Mouse (Mus musculus) ES-Bruce4 (cell line): ENCODE measurements around the gene Fastk. TPM values are rescaled to one million over a fixed set of nuclear protein-coding genes. Genes with fewer than 3 reads are reported as not detected.
A peak's percentile ranks its signal among the peaks of the same experiment; 100 is the strongest.

Experiments used
- H3K27ac ChIP-seq: 2 replicates; pipeline ENCODE4 v1.5.1; 2012; ENCODE audit warnings: low read length, inconsistent platforms; ENCODE audit not compliant: insufficient read depth
- H3K27me3 ChIP-seq: 2 replicates; pipeline ENCODE4 v1.6.1; 2012; ENCODE audit warnings: mild to moderate bottlenecking, low read length, inconsistent platforms; ENCODE audit not compliant: control insufficient read depth, poor library complexity, insufficient read depth, severe bottlenecking
- H3K36me3 ChIP-seq: 2 replicates; pipeline ENCODE4 v1.6.1; 2012; ENCODE audit warnings: inconsistent platforms, mild to moderate bottlenecking, low read length, moderate library complexity; ENCODE audit not compliant: control insufficient read depth, poor library complexity, insufficient read depth, severe bottlenecking
- H3K4me1 ChIP-seq: one replicate; pipeline ENCODE4 v1.8.1; 2011; ENCODE audit warnings: low read length; ENCODE audit not compliant: control insufficient read depth, insufficient read depth
- H3K4me3 ChIP-seq: 2 replicates; pipeline ENCODE4 v1.5.1; 2011; ENCODE audit warnings: low read depth, mild to moderate bottlenecking, low read length
- H3K9ac ChIP-seq: 2 replicates; pipeline ENCODE4 v1.6.1; 2012; ENCODE audit warnings: low read depth, mild to moderate bottlenecking, inconsistent platforms; ENCODE audit not compliant: poor library complexity, severe bottlenecking
- H3K9me3 ChIP-seq: replicated peaks from 2 replicates; pipeline ENCODE4 v1.6.1; 2012; ENCODE audit warnings: mild to moderate bottlenecking, low read length, inconsistent platforms; ENCODE audit not compliant: control insufficient read depth, poor library complexity, insufficient read depth, severe bottlenecking
- CTCF ChIP-seq: IDR thresholded peaks from one replicate; pipeline ENCODE4 v1.8.1; 2011; ENCODE audit warnings: low read depth, low read length
- EP300 ChIP-seq: IDR thresholded peaks from 2 replicates; pipeline ENCODE4 v1.6.1; 2011; ENCODE audit warnings: low read depth, low read length; ENCODE audit not compliant: insufficient read depth
- POLR2A ChIP-seq: IDR thresholded peaks from one replicate; pipeline ENCODE4 v1.8.1; 2011; ENCODE audit warnings: low read length; ENCODE audit not compliant: insufficient read depth
- polyA plus RNA-seq: library from polyadenylated mRNA; stranded (reverse); fragments of >200 nt; gene quantifications from 2 replicates; pipeline ENCODE4 v1.2.4, GENCODE M21; 2011; ENCODE audit warnings: low read depth; ENCODE audit not compliant: missing spikeins, insufficient read depth, insufficient read length

Fastk gene
- polyA plus RNA-seq: 51.6 and 59.8 TPM in 2 replicates

- no peaks in the 10 kb centered on the region for H3K27me3 ChIP-seq
- peaks cover 2% of the 10 kb centered on the region for H3K4me1 ChIP-seq
- peak within 1 kb of the TSS; percentile 91 for H3K4me3 ChIP-seq
- TF ChIP-seq POLR2A (peak; percentile 24), CTCF (no peak)
- H3K36me3 ChIP-seq: no peaks in the 10 kb centered on the region; the same call in 1 of the 2 replicates
- H3K27ac ChIP-seq: 0 out of 2 replicates have a peak within 1 kb of the TSS, but pooled peaks have one; percentile 10
- H3K9ac ChIP-seq: peak within 1 kb of the TSS; percentile 92
- H3K9me3 ChIP-seq: no peaks in the 10 kb centered on the region
Measured at GRCm38 (mm10) chr5:24444746-24445427, at the start of gene Fastk. TSS of gene Fastk (minus strand) at chr5:24445287.

DNA sequence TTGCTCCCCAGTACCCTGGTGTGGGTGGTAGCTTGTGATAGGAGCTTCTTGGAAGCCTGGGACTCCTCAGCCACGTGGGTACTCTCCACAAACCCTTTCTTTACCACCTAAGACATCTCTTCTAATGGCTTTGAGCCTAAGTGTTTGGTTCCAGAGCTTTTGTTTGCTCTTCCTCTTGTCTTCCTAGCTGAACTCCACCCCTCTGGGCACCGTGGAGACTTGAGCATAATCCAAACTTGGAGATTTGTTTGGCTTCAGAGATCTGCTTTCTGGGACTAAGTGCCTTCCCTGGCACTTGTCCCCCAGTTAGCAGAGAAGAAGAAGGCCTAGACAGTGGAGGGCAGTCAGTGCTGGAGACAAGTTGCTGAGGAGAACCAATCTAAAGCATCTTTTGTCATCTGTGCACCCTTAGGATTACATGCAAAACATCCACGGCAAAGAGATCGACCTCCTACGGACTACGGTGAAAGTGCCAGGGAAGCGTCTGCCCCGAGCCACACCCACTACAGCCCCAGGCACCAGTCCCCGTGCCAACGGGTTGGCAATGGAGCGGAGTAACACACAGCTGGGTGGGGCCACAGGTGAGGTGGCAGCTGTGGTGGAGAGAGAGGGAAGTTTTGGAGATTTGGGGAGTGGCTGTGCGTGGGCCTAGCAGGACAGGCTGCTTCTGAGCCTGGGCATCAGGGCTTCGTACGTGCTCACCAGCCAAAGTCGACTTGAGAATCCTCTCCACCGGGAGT lies 47.6 kb upstream of the Fastk start:
- Histone ChIP-seq H3K9me3 (no peaks in the 10 kb centered on the region), H3K4me3 (no peak overlapping the region), H3K36me3 (no peaks in the 10 kb centered on the region), H3K27me3 (no peaks in the 10 kb centered on the region), H3K4me1 (no peaks in the 10 kb centered on the region), H3K27ac (no peak overlapping the region), H3K9ac (no peak overlapping the region)
- no peak for TF ChIP-seq POLR2A
- TF ChIP-seq CTCF: no peak
- no peak for TF ChIP-seq EP300

GRCm38 (mm10) chr5:24490413-24490920 lies 45.4 kb upstream of the Fastk start:
- TF ChIP-seq CTCF (no peak), EP300 (no peak), POLR2A (no peak)
- no peaks in the 10 kb centered on the region for H3K36me3 ChIP-seq
- H3K4me1 ChIP-seq: peaks cover 3% of the 10 kb centered on the region
- no peak overlapping the region for H3K9ac ChIP-seq
- H3K27me3 ChIP-seq: no peaks in the 10 kb centered on the region
- H3K4me3 ChIP-seq: no peak overlapping the region
- no peak overlapping the region for H3K27ac ChIP-seq
- no peaks in the 10 kb centered on the region for H3K9me3 ChIP-seq

- TF ChIP-seq EP300 (no peak), CTCF (no peak), POLR2A (no peak)
- H3K36me3 ChIP-seq: no peaks in the 10 kb centered on the region
- no peak overlapping the region for H3K9ac ChIP-seq
- H3K27ac ChIP-seq: no peak overlapping the region
- H3K4me3 ChIP-seq: no peak overlapping the region
- peaks cover 11% of the 10 kb centered on the region for H3K4me1 ChIP-seq
- H3K9me3 ChIP-seq: no peaks in the 10 kb centered on the region
- no peaks in the 10 kb centered on the region for H3K27me3 ChIP-seq
Measured at GRCm38 (mm10) chr5:24486738-24487137, 41.7 kb upstream of the Fastk start.

GRCm38 (mm10) chr5:24486097-24486496 lies 41.0 kb upstream of the Fastk start:
- Histone ChIP-seq H3K4me1 (peaks cover 11% of the 10 kb centered on the region), H3K27ac (no peak overlapping the region), H3K27me3 (no peaks in the 10 kb centered on the region), H3K9ac (no peak overlapping the region; the same call in 1 of the 2 replicates), H3K9me3 (no peaks in the 10 kb centered on the region), H3K4me3 (no peak overlapping the region), H3K36me3 (no peaks in the 10 kb centered on the region)
- TF ChIP-seq POLR2A (no peak), CTCF (peak; percentile 92)

- no peaks in the 10 kb centered on the region for H3K36me3 ChIP-seq
- peak; percentile 0 for TF ChIP-seq CTCF
- TF ChIP-seq EP300: no peak
- TF ChIP-seq POLR2A: no peak
- peak overlapping the region; percentile 45 for H3K9ac ChIP-seq
- peaks cover 11% of the 10 kb centered on the region for H3K4me1 ChIP-seq
- peak overlapping the region; percentile 35 for H3K4me3 ChIP-seq
- no peak overlapping the region for H3K27ac ChIP-seq
- no peaks in the 10 kb centered on the region for H3K27me3 ChIP-seq
- no peaks in the 10 kb centered on the region for H3K9me3 ChIP-seq
Measured at GRCm38 (mm10) chr5:24484963-24485362, 39.9 kb upstream of the Fastk start.
